Mouse (Mus musculus) liver, adult 2 months (tissue): ENCODE measurements around the gene Fam168a.

Experiments used
- CTCF ChIP-seq: fragments of 200-500 bp; IDR thresholded peaks from 2 replicates; pipeline ENCODE4 v1.5.1; 2011; ENCODE audit warnings: low read depth, low read length, control low read depth
- POLR2A ChIP-seq: fragments of 200-500 bp; IDR thresholded peaks from 2 replicates; pipeline ENCODE4 v1.6.1; 2011; ENCODE audit warnings: low read length, control low read depth; ENCODE audit not compliant: insufficient read depth; ENCODE audit errors: extremely low read depth

DNA sequence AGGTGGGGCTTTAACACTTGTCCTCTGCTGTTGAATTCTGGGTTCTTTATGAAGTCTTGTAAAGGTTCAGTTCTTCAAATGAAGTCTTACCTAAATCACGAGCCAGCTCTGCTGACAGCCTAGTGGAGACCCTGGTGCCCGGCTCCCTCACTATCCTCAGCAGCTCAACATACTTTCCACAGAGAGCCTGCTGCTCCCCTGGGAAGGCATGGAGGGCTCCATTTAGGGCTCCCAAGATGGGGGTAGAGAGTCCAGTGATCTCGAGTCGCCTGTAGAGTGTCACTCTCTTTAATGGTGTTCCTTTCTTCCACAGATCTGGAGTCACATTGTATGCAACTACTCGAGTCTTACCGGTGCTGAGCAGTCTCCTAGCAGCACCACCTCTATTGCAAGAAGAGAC, 129.3 kb downstream of the Fam168a start:
- no peak for TF ChIP-seq CTCF
- TF ChIP-seq POLR2A: no peak
